Mouse (Mus musculus) forebrain, embryonic 16.5 days (tissue): ENCODE measurements around the gene Noa1. TPM values are rescaled to one million over a fixed set of nuclear protein-coding genes. Genes with fewer than 3 reads are reported as not detected.

Experiments used
- ATAC-seq: fragments of 200-750 bp; cut with Nextera tagmentation; 2 replicates; pipeline ENCODE4 v1.8.0; 2017; ENCODE audit warnings: mild to moderate bottlenecking, moderate library complexity
- H3K27ac ChIP-seq: fragments of 300-500 bp; sonication (generic); 2 replicates; pipeline ENCODE4 v1.5.1; 2014; ENCODE audit warnings: low read length, control low read depth
- H3K27me3 ChIP-seq: fragments of 300-500 bp; sonication (generic); replicated peaks from 2 replicates; pipeline ENCODE4 v1.6.1; 2014; ENCODE audit warnings: low read length; ENCODE audit not compliant: control insufficient read depth, insufficient read depth
- H3K36me3 ChIP-seq: fragments of 300-500 bp; sonication (generic); 2 replicates; pipeline ENCODE4 v1.6.1; 2014; ENCODE audit not compliant: control insufficient read depth, insufficient read depth
- H3K4me1 ChIP-seq: fragments of 300-500 bp; sonication (generic); replicated peaks from 2 replicates; pipeline ENCODE4 v1.6.1; 2014; ENCODE audit warnings: low read length; ENCODE audit not compliant: control insufficient read depth, insufficient read depth
- H3K4me2 ChIP-seq: fragments of 300-500 bp; sonication (generic); 2 replicates; pipeline ENCODE4 v1.6.1; 2014; ENCODE audit warnings: mild to moderate bottlenecking, low read length, control low read depth
- H3K4me3 ChIP-seq: fragments of 300-500 bp; sonication (generic); replicated peaks from 2 replicates; pipeline ENCODE4 v1.5.1; 2014; ENCODE audit warnings: mild to moderate bottlenecking, low read length, control low read depth
- H3K9ac ChIP-seq: fragments of 300-500 bp; sonication (generic); replicated peaks from 2 replicates; pipeline ENCODE4 v1.6.1; 2014; ENCODE audit warnings: low read depth, low read length, control low read depth
- H3K9me3 ChIP-seq: fragments of 300-500 bp; sonication (generic); 2 replicates; pipeline ENCODE4 v1.6.1; 2016; ENCODE audit warnings: low read length; ENCODE audit not compliant: control insufficient read depth
- WGBS: fragments of 180-500 bp; shearing (Covaris S2); extraction: QIAGEN DNeasy Blood & Tissue Kit; methylation state at CpG from one replicate; pipeline ENCODE4 v1.1.7; 2014; 5-methylcytosine and 5-hydroxymethylcytosine counted together
- microRNA-seq: library from miRNA; unstranded; fragments of <30 nt; microRNA quantifications from one replicate; pipeline ENCODE4, GENCODE M21; 2017
- polyA plus RNA-seq: library from polyadenylated mRNA; unstranded; fragments of >200 nt; fragmentation: Nextera tagmentation; extraction: Ambion mirVana; gene quantifications from 2 replicates; pipeline ENCODE4 v1.2.1, GENCODE M21; 2015

Gene Noa1
- polyA plus RNA-seq, 1 experiment from 2014 or later, result 41.0 TPM

DNA sequence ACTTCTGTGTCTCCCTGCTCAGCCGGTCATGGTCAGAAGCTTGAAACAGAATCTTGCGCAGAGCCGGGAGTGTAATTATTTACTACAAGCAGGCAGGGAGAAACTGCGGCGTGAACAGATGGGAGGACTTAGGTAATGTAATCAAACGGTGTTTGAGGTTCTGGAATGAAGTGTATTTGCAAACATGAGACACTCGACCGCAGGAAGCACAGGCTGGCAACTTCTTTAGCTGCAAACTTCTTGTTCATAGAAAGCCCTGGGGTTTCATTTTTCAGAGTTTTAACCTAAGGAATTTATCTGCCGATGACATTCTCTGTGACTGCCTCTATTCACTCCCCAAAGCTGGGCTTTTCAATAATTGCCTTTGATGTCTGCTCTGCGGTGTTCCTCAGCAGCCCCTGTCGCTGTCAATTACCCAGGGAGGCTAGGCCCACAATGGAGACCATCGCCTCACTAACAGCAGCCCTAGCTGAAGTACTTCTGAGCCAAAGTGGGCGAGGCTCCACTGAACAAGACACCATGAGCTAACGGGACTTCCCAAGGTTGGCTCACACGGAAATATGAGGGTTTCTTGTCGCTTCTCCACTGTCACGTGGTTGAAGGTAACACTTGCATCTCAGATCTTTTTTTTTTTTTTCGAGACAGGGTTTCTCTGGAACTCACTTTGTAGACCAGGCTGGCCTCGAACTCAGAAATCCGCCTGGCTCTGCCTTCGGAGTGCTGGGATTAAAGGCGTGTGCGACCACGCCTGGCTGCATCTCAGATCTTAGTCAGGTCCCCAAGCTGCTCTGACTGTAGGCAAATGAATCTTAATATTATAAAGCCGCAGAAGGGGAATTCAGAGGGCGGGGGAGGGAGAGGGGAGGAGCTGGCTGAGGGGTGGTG, 63.9 kb downstream of the Noa1 start:
- H3K27me3 ChIP-seq, result no peaks in the 10 kb centered on the region
- ATAC-seq, result peak; percentile 36
- H3K4me2 ChIP-seq, result peak overlapping the region; percentile 46
- H3K27ac ChIP-seq, result no peak overlapping the region; the same call in 1 of the 2 replicates
- no peaks in the 10 kb centered on the region for H3K36me3 ChIP-seq
- no peaks in the 10 kb centered on the region for H3K9me3 ChIP-seq
- WGBS, result 24% methylated on average over 26 of the region's 26 CpGs
- peaks cover 9% of the 10 kb centered on the region for H3K4me1 ChIP-seq
- H3K9ac ChIP-seq, result no peak overlapping the region
- peak overlapping the region; percentile 22 for H3K4me3 ChIP-seq

DNA sequence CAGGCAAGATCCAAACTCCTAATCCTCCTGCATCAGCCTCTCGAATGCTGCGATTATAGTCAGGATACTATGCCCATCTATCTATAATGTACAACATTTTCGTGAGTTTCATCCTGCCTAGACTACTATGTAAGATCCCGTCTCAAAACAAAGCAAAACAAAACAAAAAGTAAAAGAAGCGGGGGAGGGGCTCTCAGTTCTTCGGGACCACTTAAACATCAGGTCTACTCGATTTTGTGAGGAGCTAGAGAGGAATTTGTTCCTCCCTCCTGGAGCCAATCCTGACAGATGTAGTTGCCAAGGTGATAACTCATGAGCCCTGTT, 64.5 kb downstream of the Noa1 start:
- no peaks in the 10 kb centered on the region for H3K9me3 ChIP-seq
- no peak overlapping the region; the same call in 1 of the 2 replicates for H3K27ac ChIP-seq
- H3K9ac ChIP-seq, result no peak overlapping the region
- H3K27me3 ChIP-seq, result no peaks in the 10 kb centered on the region
- H3K4me3 ChIP-seq, result peak overlapping the region; percentile 22
- ATAC-seq, result no peak
- no peaks in the 10 kb centered on the region for H3K36me3 ChIP-seq
- H3K4me2 ChIP-seq, result peak overlapping the region; percentile 46
- 26% methylated on average over 7 of the region's 7 CpGs for WGBS
- peaks cover 9% of the 10 kb centered on the region for H3K4me1 ChIP-seq

GRCm38 (mm10) chr5:77244331-77244987, 65.4 kb downstream of the Noa1 start:
- H3K4me2 ChIP-seq, result no peak overlapping the region
- WGBS, result 34% methylated on average over 8 of the region's 8 CpGs
- H3K4me3 ChIP-seq, result no peak overlapping the region
- 0 out of 2 replicates have a peak overlapping the region, but pooled peaks have one; percentile 8 for H3K9ac ChIP-seq
- H3K27me3 ChIP-seq, result no peaks in the 10 kb centered on the region
- H3K4me1 ChIP-seq, result peaks cover 9% of the 10 kb centered on the region
- no peaks in the 10 kb centered on the region for H3K36me3 ChIP-seq
- ATAC-seq, result peak; percentile 54; the same call in 1 of the 2 replicates
- no peak overlapping the region for H3K27ac ChIP-seq
- no peaks in the 10 kb centered on the region for H3K9me3 ChIP-seq

Small RNA genes within 50 kb of the gene (microRNA-seq; reads per million reads assigned to microRNA genes)
- gene Mir5098, result not detected

Other genes with a start within 250 kb of the Noa1 start
- 1.2 and 1.6 TPM in 2 replicates for gene Hopx, start 195.0 kb downstream of the Noa1 start, polyA plus RNA-seq
- gene Spink2, start 98.6 kb downstream of the Noa1 start, polyA plus RNA-seq, result 0.35 and 0.61 TPM in 2 replicates
- gene Rest, start 44.6 kb downstream of the Noa1 start, polyA plus RNA-seq, result 6.7 and 8.1 TPM in 2 replicates
- gene Polr2b, start 63 bp upstream of the Noa1 start, polyA plus RNA-seq, result 74.8 and 84.3 TPM in 2 replicates
- 55.8 and 58.1 TPM in 2 replicates for gene Igfbp7, start 98.0 kb upstream of the Noa1 start, polyA plus RNA-seq